Mouse (Mus musculus) neural tube, embryonic 13.5 days (tissue): Measurements from ENCODE around the gene Eif1. TPM values are rescaled to one million over a fixed set of nuclear protein-coding genes. Genes with fewer than 3 reads are reported as not detected.

Experiments used
- ATAC-seq: fragments of 200-750 bp; cut with Nextera tagmentation; 2 replicates; pipeline ENCODE4 v1.8.0; 2017; ENCODE audit warnings: low read depth, mild to moderate bottlenecking, moderate TSS enrichment, moderate library complexity
- H3K27ac ChIP-seq: fragments of 300-500 bp; sonication (generic); replicated peaks from 2 replicates; pipeline ENCODE4 v1.5.1; 2015; ENCODE audit warnings: moderate library complexity, mild to moderate bottlenecking, inconsistent platforms
- H3K27me3 ChIP-seq: fragments of 300-500 bp; sonication (generic); 2 replicates; pipeline ENCODE4 v1.6.1; 2015; ENCODE audit warnings: mild to moderate bottlenecking, inconsistent platforms
- H3K36me3 ChIP-seq: fragments of 300-500 bp; sonication (generic); 2 replicates; pipeline ENCODE4 v1.6.1; 2015; ENCODE audit warnings: mild to moderate bottlenecking, inconsistent platforms
- H3K4me1 ChIP-seq: fragments of 300-500 bp; sonication (generic); replicated peaks from 2 replicates; pipeline ENCODE4 v1.6.1; 2015; ENCODE audit warnings: inconsistent platforms
- H3K4me2 ChIP-seq: fragments of 300-500 bp; sonication (generic); 2 replicates; pipeline ENCODE4 v1.6.1; 2015; ENCODE audit warnings: inconsistent platforms, mild to moderate bottlenecking, moderate library complexity
- H3K4me3 ChIP-seq: fragments of 300-500 bp; sonication (generic); 2 replicates; pipeline ENCODE4 v1.5.1; 2015; ENCODE audit warnings: mild to moderate bottlenecking, inconsistent platforms
- H3K9ac ChIP-seq: fragments of 300-500 bp; sonication (generic); 2 replicates; pipeline ENCODE4 v1.6.1; 2015; ENCODE audit warnings: moderate library complexity, mild to moderate bottlenecking, inconsistent platforms
- H3K9me3 ChIP-seq: fragments of 300-500 bp; sonication (generic); 2 replicates; pipeline ENCODE4 v1.6.1; 2016; ENCODE audit warnings: inconsistent platforms
- WGBS: fragments of 180-500 bp; shearing (Covaris S2); methylation state at CpG from one replicate; pipeline ENCODE4 v1.1.7; 2015; 5-methylcytosine and 5-hydroxymethylcytosine counted together
- polyA plus RNA-seq: library from polyadenylated mRNA; unstranded; fragments of >200 nt; fragmentation: Nextera tagmentation; extraction: Ambion mirVana; gene quantifications from 2 replicates; pipeline ENCODE4 v1.2.1, GENCODE M21; 2015

Gene Eif1
- polyA plus RNA-seq = 1,277 and 1,563 TPM in 2 replicates

- H3K9ac ChIP-seq = peak within 1 kb of the TSS; percentile 98
- peak within 1 kb of the TSS; percentile 79 for H3K4me3 ChIP-seq
- peaks cover 19% of the 10 kb centered on the region for H3K4me1 ChIP-seq
- peak within 1 kb of the TSS; percentile 98 for H3K27ac ChIP-seq
- 1% methylated on average over 53 of the region's 58 CpGs for WGBS
- H3K9me3 ChIP-seq = no peaks in the 10 kb centered on the region
- no peaks in the 10 kb centered on the region for H3K27me3 ChIP-seq
- peak within 1 kb of the TSS; percentile 87 for H3K4me2 ChIP-seq
- peak; percentile 91 for ATAC-seq
- peaks cover 20% of the 10 kb centered on the region for H3K36me3 ChIP-seq
Measured at GRCm38 (mm10) chr11:100319492-100320171, at the start of gene Eif1. Eif1 (plus strand) TSS chr11:100319885.

- Histone ChIP-seq H3K4me1 (0 out of 2 replicates have a peak, but pooled peaks cover 3% of the 10 kb centered on the region), H3K4me2 (no peak overlapping the region), H3K27ac (no peak overlapping the region), H3K4me3 (no peak overlapping the region), H3K9me3 (no peaks in the 10 kb centered on the region), H3K9ac (no peak overlapping the region), H3K36me3 (no peaks in the 10 kb centered on the region), H3K27me3 (no peaks in the 10 kb centered on the region)
- ATAC-seq = no peak
- 94% methylated on average over 1 of the region's 1 CpGs for WGBS
Measured at GRCm38 (mm10) chr11:100271878-100272277, 47.8 kb upstream of the Eif1 start.

GRCm38 (mm10) chr11:100274719-100275118 lies 45.0 kb upstream of the Eif1 start:
- WGBS = 65% methylated on average over 7 of the region's 7 CpGs
- ATAC-seq = no peak
- H3K9ac ChIP-seq = no peak overlapping the region
- no peak overlapping the region for H3K4me2 ChIP-seq
- no peak overlapping the region for H3K4me3 ChIP-seq
- H3K27me3 ChIP-seq = no peaks in the 10 kb centered on the region
- 0 out of 2 replicates have a peak, but pooled peaks cover 3% of the 10 kb centered on the region for H3K4me1 ChIP-seq
- H3K9me3 ChIP-seq = no peaks in the 10 kb centered on the region
- H3K27ac ChIP-seq = no peak overlapping the region
- H3K36me3 ChIP-seq = no peaks in the 10 kb centered on the region

GRCm38 (mm10) chr11:100275466-100275865 lies 44.2 kb upstream of the Eif1 start:
- 0 out of 2 replicates have a peak, but pooled peaks cover 3% of the 10 kb centered on the region for H3K4me1 ChIP-seq
- H3K27ac ChIP-seq = no peak overlapping the region
- no peak overlapping the region for H3K4me3 ChIP-seq
- H3K27me3 ChIP-seq = no peaks in the 10 kb centered on the region
- H3K9me3 ChIP-seq = no peaks in the 10 kb centered on the region
- H3K9ac ChIP-seq = no peak overlapping the region
- ATAC-seq = no peak
- H3K36me3 ChIP-seq = no peaks in the 10 kb centered on the region
- no peak overlapping the region for H3K4me2 ChIP-seq
- WGBS = 42% methylated on average over 5 of the region's 5 CpGs

- WGBS = 77% methylated on average over 15 of the region's 15 CpGs
- Histone ChIP-seq H3K27ac (no peak overlapping the region), H3K9me3 (no peaks in the 10 kb centered on the region), H3K4me3 (no peak overlapping the region), H3K4me1 (0 out of 2 replicates have a peak, but pooled peaks cover 3% of the 10 kb centered on the region), H3K27me3 (no peaks in the 10 kb centered on the region), H3K36me3 (no peaks in the 10 kb centered on the region), H3K9ac (no peak overlapping the region), H3K4me2 (no peak overlapping the region)
- no peak for ATAC-seq
Measured at GRCm38 (mm10) chr11:100277726-100278480, 41.8 kb upstream of the Eif1 start.

- 63% methylated on average over 5 of the region's 5 CpGs for WGBS
- Histone ChIP-seq H3K27ac (no peak overlapping the region), H3K4me3 (no peak overlapping the region), H3K4me2 (no peak overlapping the region), H3K4me1 (0 out of 2 replicates have a peak, but pooled peaks cover 3% of the 10 kb centered on the region), H3K27me3 (no peaks in the 10 kb centered on the region), H3K36me3 (no peaks in the 10 kb centered on the region), H3K9ac (no peak overlapping the region), H3K9me3 (no peaks in the 10 kb centered on the region)
- no peak for ATAC-seq
Measured at GRCm38 (mm10) chr11:100278759-100279158, 40.9 kb upstream of the Eif1 start.

- ATAC-seq = peak; percentile 57; the same call in 1 of the 2 replicates
- Histone ChIP-seq H3K9ac (no peak overlapping the region), H3K4me1 (no peaks in the 10 kb centered on the region), H3K36me3 (no peaks in the 10 kb centered on the region), H3K4me2 (no peak overlapping the region), H3K27me3 (no peaks in the 10 kb centered on the region), H3K9me3 (no peaks in the 10 kb centered on the region), H3K27ac (no peak overlapping the region), H3K4me3 (no peak overlapping the region)
- WGBS = 21% methylated on average over 11 of the region's 11 CpGs
Measured at GRCm38 (mm10) chr11:100281596-100282544, 37.8 kb upstream of the Eif1 start.

GRCm38 (mm10) chr11:100282549-100282948 lies 37.1 kb upstream of the Eif1 start:
- no peaks in the 10 kb centered on the region for H3K27me3 ChIP-seq
- H3K4me2 ChIP-seq = no peak overlapping the region
- no peak overlapping the region for H3K4me3 ChIP-seq
- ATAC-seq = peak; percentile 67; the same call in 1 of the 2 replicates
- no peaks in the 10 kb centered on the region for H3K4me1 ChIP-seq
- no peak overlapping the region for H3K9ac ChIP-seq
- H3K27ac ChIP-seq = no peak overlapping the region
- no peaks in the 10 kb centered on the region for H3K36me3 ChIP-seq
- 26% methylated on average over 10 of the region's 10 CpGs for WGBS
- no peaks in the 10 kb centered on the region for H3K9me3 ChIP-seq

GRCm38 (mm10) chr11:100284988-100285387 lies 34.7 kb upstream of the Eif1 start:
- Histone ChIP-seq H3K36me3 (no peaks in the 10 kb centered on the region), H3K27me3 (no peaks in the 10 kb centered on the region), H3K4me1 (no peaks in the 10 kb centered on the region), H3K9ac (no peak overlapping the region), H3K4me2 (no peak overlapping the region), H3K27ac (no peak overlapping the region), H3K4me3 (no peak overlapping the region), H3K9me3 (no peaks in the 10 kb centered on the region)
- ATAC-seq = no peak
- WGBS = 90% methylated on average over 4 of the region's 4 CpGs

GRCm38 (mm10) chr11:100287024-100287423 lies 32.7 kb upstream of the Eif1 start:
- 37% methylated on average over 10 of the region's 10 CpGs for WGBS
- H3K36me3 ChIP-seq = no peaks in the 10 kb centered on the region
- H3K4me1 ChIP-seq = no peaks in the 10 kb centered on the region
- no peak for ATAC-seq
- H3K4me2 ChIP-seq = no peak overlapping the region
- H3K27me3 ChIP-seq = no peaks in the 10 kb centered on the region
- H3K9me3 ChIP-seq = no peaks in the 10 kb centered on the region
- H3K9ac ChIP-seq = no peak overlapping the region
- H3K4me3 ChIP-seq = no peak overlapping the region
- no peak overlapping the region for H3K27ac ChIP-seq

- Histone ChIP-seq H3K27ac (no peak overlapping the region), H3K4me1 (no peaks in the 10 kb centered on the region), H3K9ac (no peak overlapping the region), H3K4me2 (no peak overlapping the region), H3K27me3 (no peaks in the 10 kb centered on the region), H3K4me3 (no peak overlapping the region), H3K36me3 (no peaks in the 10 kb centered on the region), H3K9me3 (no peaks in the 10 kb centered on the region)
- ATAC-seq = no peak
- 87% methylated on average over 6 of the region's 6 CpGs for WGBS
Measured at GRCm38 (mm10) chr11:100288942-100289341, 30.7 kb upstream of the Eif1 start.
